Mouse (Mus musculus) large intestine, adult 2 months (tissue): Measurements from ENCODE around the gene Rpusd3. TPM values are rescaled to one million over a fixed set of nuclear protein-coding genes. Genes with fewer than 3 reads are reported as not detected.

Experiments used
- DNase-seq: peaks from one replicate; pipeline ENCODE4 v3.0.0-alpha.2; 2012; ENCODE audit warnings: low read depth, low spot score
- WGBS: fragments of 180-500 bp; shearing (Covaris S2); methylation state at CpG from one replicate; pipeline ENCODE4 v1.1.7; 2018; 5-methylcytosine and 5-hydroxymethylcytosine counted together
- polyA plus RNA-seq: library from polyadenylated mRNA; depleted of rRNA; stranded (reverse); fragments of >200 nt; gene quantifications from 2 replicates; pipeline ENCODE4 v1.2.3, GENCODE M21; 2012; rRNA removed

The Rpusd3 gene
- 48.7 and 58.6 TPM in 2 replicates for polyA plus RNA-seq

GRCm38 (mm10) chr6:113419199-113419587, at the start of gene Rpusd3:
Rpusd3 (minus strand) TSS chr6:113419340.
- under 1% methylated on average over 25 of the region's 25 CpGs for whole genome bisulfite sequencing

DNA sequence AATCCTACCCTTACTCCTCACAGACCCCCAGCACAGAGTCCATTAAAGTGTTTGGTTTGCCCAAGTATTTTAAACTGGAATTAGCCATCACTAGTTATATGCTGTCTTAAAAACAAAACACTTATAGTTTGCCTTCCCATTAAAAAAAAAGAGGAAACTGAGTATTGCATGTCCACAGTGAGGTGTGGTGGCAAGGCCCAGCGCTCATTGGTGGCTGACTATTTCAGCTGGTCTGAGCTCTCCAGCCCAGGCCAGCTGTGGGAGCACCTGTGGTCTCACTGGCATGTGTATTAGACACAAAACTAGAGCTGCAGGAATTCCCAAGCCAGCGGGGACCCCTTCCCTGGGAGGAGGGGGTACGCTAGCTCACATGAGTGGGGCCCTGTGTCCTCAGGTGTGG, 49.4 kb upstream of the Rpusd3 start:
- DNase-seq = no peak
- 70% methylated on average over 3 of the region's 3 CpGs for WGBS

More at GRCm38 (mm10) chr6:113419199-113419587, at the start of gene Rpusd3:
- peak; percentile 100 for DNase-seq

GRCm38 (mm10) chr6:113465602-113466001, 46.5 kb upstream of the Rpusd3 start:
- WGBS = 73% methylated on average over 5 of the region's 5 CpGs
- DNase-seq = no peak

- DNase-seq = no peak
- 67% methylated on average over 7 of the region's 7 CpGs for WGBS
Observed at GRCm38 (mm10) chr6:113464040-113464439, 44.9 kb upstream of the Rpusd3 start.

GRCm38 (mm10) chr6:113458635-113459034, 39.5 kb upstream of the Rpusd3 start:
- 23% methylated on average over 10 of the region's 10 CpGs for WGBS
- DNase-seq = peak; percentile 92

DNA sequence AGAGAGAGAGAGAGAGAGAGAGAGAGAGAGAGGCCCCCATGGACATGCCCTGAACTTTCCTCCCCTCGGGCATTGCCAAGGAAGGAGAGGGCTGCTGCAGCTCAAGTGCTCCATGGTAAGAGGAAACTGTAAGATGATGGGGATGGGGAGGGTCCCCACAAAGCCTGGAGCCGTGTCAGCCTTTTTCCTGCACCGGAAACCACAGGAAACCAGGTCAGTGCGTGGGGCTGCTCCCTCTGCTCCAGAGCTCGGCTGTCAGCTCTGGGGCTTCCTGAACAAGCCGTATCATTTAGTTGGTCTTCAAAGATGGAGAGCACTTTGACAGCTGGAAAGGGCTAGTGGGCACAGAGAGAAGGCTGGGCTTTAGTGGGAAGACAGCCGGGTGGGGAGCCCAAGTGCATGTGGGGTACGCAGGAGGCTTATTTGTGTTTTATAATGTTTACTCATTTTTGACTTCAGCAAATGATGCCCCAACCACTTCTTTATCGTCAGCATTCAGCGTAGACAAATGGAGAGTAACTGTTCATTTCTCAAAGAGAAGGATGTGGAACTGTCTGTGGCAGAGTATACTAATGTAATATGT, 38.9 kb upstream of the Rpusd3 start, which contains the start of gene Il17re:
TSS of gene Il17re (plus strand) at position 533 of the 583 bp plus-strand sequence.
- no peak for DNase-seq

DNA sequence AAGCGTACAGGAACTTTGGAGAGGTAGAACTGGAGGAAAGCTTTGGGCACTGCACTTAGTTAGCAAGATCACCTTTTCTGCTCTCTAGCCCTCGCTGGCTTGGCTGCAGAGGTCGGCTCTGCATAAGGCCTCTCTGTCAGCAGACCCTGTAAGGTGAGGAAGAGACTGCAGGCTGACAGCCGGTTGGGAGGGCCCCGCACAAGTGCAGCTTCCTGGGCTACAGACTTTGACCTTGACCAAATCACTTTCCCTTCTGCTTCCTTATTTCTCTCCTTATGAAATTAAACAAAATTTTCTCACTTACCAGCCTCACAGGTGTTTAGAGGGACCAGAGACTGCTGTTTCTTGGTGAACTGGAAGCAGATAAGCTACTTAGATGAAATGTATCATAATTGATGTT, 35.9 kb upstream of the Rpusd3 start:
- no peak for DNase-seq
- 30% methylated on average over 5 of the region's 5 CpGs for WGBS

More for the DNA sequence above, 38.9 kb upstream of the Rpusd3 start, which contains the start of gene Il17re:
- 50% methylated on average over 10 of the region's 10 CpGs for WGBS

DNA sequence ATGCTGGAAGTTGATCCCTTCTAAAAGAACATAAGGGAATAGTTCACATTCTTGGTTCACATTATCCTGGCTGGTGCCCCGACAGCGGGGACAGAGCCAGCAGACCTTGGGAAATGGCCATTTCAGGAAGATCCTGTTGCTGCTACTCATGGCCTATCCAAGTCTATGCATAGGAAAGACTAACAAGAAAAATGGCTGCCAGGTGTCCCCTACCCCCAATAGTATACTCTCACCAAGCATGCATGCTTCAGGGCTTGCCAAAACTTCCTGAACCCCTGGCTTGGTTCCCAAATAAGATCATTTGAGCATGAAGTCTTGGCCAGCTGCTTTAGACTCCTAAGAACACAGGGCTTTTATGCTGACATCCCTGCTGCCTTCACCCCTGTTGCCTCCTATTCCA, 32.7 kb upstream of the Rpusd3 start:
- WGBS = 64% methylated on average over 2 of the region's 2 CpGs

GRCm38 (mm10) chr6:113447639-113448038, 28.5 kb upstream of the Rpusd3 start:
- DNase-seq = no peak
- 96% methylated on average over 4 of the region's 4 CpGs for WGBS

More for the DNA sequence above, 32.7 kb upstream of the Rpusd3 start:
- DNase-seq = no peak

DNA sequence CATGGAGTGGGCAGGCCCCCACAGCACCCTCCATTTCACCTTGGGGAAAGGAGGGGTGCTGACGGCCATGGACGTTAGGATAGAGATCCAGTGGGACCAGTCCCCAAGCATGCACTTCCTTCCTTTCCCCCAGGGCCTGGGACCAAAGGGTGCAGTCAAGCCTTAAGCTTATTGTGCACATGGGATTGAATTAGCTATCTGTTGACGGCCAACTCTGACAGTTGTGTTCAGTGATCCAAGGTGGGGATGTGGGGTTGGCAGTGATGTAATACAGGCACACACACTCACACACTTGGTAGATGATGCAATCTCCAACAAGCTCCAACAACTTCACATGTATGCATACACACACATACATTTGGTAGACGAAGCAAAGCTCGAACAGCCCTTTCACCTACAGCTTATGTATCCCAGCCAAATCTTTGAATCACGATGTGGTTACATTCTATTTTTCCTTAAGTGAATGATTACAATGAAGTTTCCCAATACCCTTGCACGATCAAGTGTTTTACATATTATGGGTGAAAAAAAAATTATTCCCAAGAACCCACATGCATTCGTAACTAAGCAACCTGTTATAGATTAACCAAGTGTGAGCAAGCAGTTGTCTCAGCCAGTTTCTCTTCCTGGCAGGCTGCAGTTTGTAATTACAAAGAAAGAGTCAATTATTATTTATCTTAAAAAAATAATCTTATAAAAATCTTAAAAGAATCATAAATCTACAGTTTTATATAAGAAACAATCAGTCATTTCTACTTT, 25.2 kb upstream of the Rpusd3 start:
- DNase-seq = no peak
- WGBS = 31% methylated on average over 8 of the region's 8 CpGs

GRCm38 (mm10) chr6:113443091-113443490, 24.0 kb upstream of the Rpusd3 start:
- 42% methylated on average over 12 of the region's 12 CpGs for WGBS
- DNase-seq = no peak

- peak; percentile 97 for DNase-seq
Observed at GRCm38 (mm10) chr6:113442442-113443090, 23.4 kb upstream of the Rpusd3 start, which contains the start of gene Jagn1. Jagn1 (plus strand) TSS chr6:113442569.

GRCm38 (mm10) chr6:113442087-113442441, 22.9 kb upstream of the Rpusd3 start:
- 35% methylated on average over 9 of the region's 9 CpGs for WGBS
- no peak for DNase-seq

More at GRCm38 (mm10) chr6:113442442-113443090, 23.4 kb upstream of the Rpusd3 start, which contains the start of gene Jagn1:
- WGBS = under 1% methylated on average over 45 of the region's 45 CpGs

GRCm38 (mm10) chr6:113441147-113441680, 22.1 kb upstream of the Rpusd3 start:
- 50% methylated on average over 7 of the region's 7 CpGs for WGBS
- DNase-seq = peak; percentile 71

- DNase-seq = no peak
- whole genome bisulfite sequencing = 92% methylated on average over 3 of the region's 3 CpGs
Observed at GRCm38 (mm10) chr6:113440686-113441085, 21.5 kb upstream of the Rpusd3 start.

- 24% methylated on average over 12 of the region's 12 CpGs for WGBS
- peak; percentile 61 for DNase-seq
Observed at GRCm38 (mm10) chr6:113438721-113439430, 19.7 kb upstream of the Rpusd3 start.

- 83% methylated on average over 12 of the region's 12 CpGs for WGBS
Observed at GRCm38 (mm10) chr6:113437135-113437534, 18.0 kb upstream of the Rpusd3 start.

GRCm38 (mm10) chr6:113435664-113436205, 16.6 kb upstream of the Rpusd3 start, which contains the start of gene Cidec:
Cidec (minus strand) TSS chr6:113435760.
- DNase-seq = no peak
- 81% methylated on average over 9 of the region's 9 CpGs for WGBS

More at GRCm38 (mm10) chr6:113437135-113437534, 18.0 kb upstream of the Rpusd3 start:
- no peak for DNase-seq

- WGBS = 24% methylated on average over 7 of the region's 7 CpGs
- peak; percentile 28 for DNase-seq
Observed at GRCm38 (mm10) chr6:113434691-113435090, 15.6 kb upstream of the Rpusd3 start.
